Mouse (Mus musculus) left cerebral cortex, postnatal 25 days (tissue): ENCODE measurements around the gene Wnk3. TPM values are rescaled to one million over a fixed set of nuclear protein-coding genes. Genes with fewer than 3 reads are reported as not detected.
"Not testable (repeated sequence)": the region's sequence is repeated elsewhere in the genome, so short reads cannot be mapped to it uniquely, and the experiment has no call there.

ENCODE experiments used
- DNase-seq, 2 experiments: peaks; one replicate each; pipeline ENCODE4 v3.0.0; 2022; ENCODE audit warnings: low spot score in 2 of 2, mixed read lengths in 1 of 2
- intact Hi-C: fragments of 180-260 bp; cut with DNase I; formaldehyde crosslinking; loops from one replicate; pipeline ENCODE4 v1.15.1; 2025
- total RNA-seq, 2 experiments: library from RNA; stranded (reverse); gene quantifications; 2 replicates each; pipeline ENCODE4 v1.2.3; 2021

The Wnk3 gene
- 10 to 100 TPM; 40.2 to 44.3 TPM for total RNA-seq

- no peak for DNase-seq
- intact Hi-C loops = no loop called here
Observed at GRCm38 (mm10) chrX:151197778-151198177, at the start of gene Wnk3. TSS of gene Wnk3 (plus strand) at chrX:151198078.

GRCm38 (mm10) chrX:151158414-151158813, 39.5 kb upstream of the Wnk3 start:
- intact Hi-C loops = no loop called here
- DNase-seq = no peak

- DNase-seq = peak; percentile 65 to 66
- intact Hi-C loops = loop anchor here (1.0 kb wide), 1 partner anchor 176 kb away; the partner anchor contains the start of gene Fam120c
Observed at GRCm38 (mm10) chrX:151168438-151169131, 29.3 kb upstream of the Wnk3 start.

- peak; percentile 59 to 76 for DNase-seq
- intact Hi-C loops = loop anchor here (1.0 kb wide), 1 partner anchor 175 kb away; the partner anchor contains the start of gene Fam120c
Observed at GRCm38 (mm10) chrX:151169261-151169961, 28.5 kb upstream of the Wnk3 start.

GRCm38 (mm10) chrX:151173134-151173533, 24.7 kb upstream of the Wnk3 start:
- intact Hi-C loops = loop anchor here (10.0 kb wide), 1 partner anchor 58 kb away; no protein-coding TSS in a partner anchor
- DNase-seq = not testable (repeated sequence)

- intact Hi-C loops = no loop called here
- DNase-seq = no peak
Observed at GRCm38 (mm10) chrX:151298329-151298728, 100.5 kb downstream of the Wnk3 start.

GRCm38 (mm10) chrX:151313732-151314131, 115.9 kb downstream of the Wnk3 start:
- intact Hi-C loops = no loop called here
- no peak for DNase-seq

- intact Hi-C loops = no loop called here
- DNase-seq = no peak
Observed at GRCm38 (mm10) chrX:151333615-151334014, 135.7 kb downstream of the Wnk3 start.

- DNase-seq = no peak
- intact Hi-C loops = no loop called here
Observed at GRCm38 (mm10) chrX:151337804-151338203, 139.9 kb downstream of the Wnk3 start.

GRCm38 (mm10) chrX:151343761-151344500, 146.1 kb downstream of the Wnk3 start, which contains the start of gene Fam120c:
TSS of gene Fam120c (plus strand) at chrX:151344175.
- DNase-seq = peak; percentile 79 to 86
- intact Hi-C loops = loop anchor here (1.0 to 10.0 kb wide), 3 partner anchors 175 to 689 kb away; partner anchors contain the start of gene Tro

GRCm38 (mm10) chrX:151344501-151344984, 146.7 kb downstream of the Wnk3 start:
- intact Hi-C loops = loop anchor here (1.0 to 10.0 kb wide), 3 partner anchors 175 to 690 kb away; partner anchors contain the start of gene Tro
- peak; percentile 21 to 52 for DNase-seq

GRCm38 (mm10) chrX:151345333-151346125, 147.7 kb downstream of the Wnk3 start:
- DNase-seq = peak in 1 of 2 experiments; percentile 17

GRCm38 (mm10) chrX:151347278-151347677, 149.4 kb downstream of the Wnk3 start:
- intact Hi-C loops = loop anchor here (10.0 kb wide), 1 partner anchor 692 kb away; the partner anchor contains the start of gene Tro

More at GRCm38 (mm10) chrX:151345333-151346125, 147.7 kb downstream of the Wnk3 start:
- intact Hi-C loops = loop anchor here (10.0 kb wide), 1 partner anchor 691 kb away; the partner anchor contains the start of gene Tro

GRCm38 (mm10) chrX:151349322-151349721, 151.4 kb downstream of the Wnk3 start:
- DNase-seq = peak in 1 of 2 experiments; percentile 49
- intact Hi-C loops = loop anchor here (10.0 kb wide), 1 partner anchor 695 kb away; the partner anchor contains the start of gene Tro

More at GRCm38 (mm10) chrX:151347278-151347677, 149.4 kb downstream of the Wnk3 start:
- DNase-seq = no peak

Other genes with a start within 250 kb of the Wnk3 start
- gene Gnl3l, start 180.8 kb upstream of the Wnk3 start, total RNA-seq = 100 to 1,000 TPM; 212 to 213 TPM
- gene Fgd1, start 151.9 kb upstream of the Wnk3 start, total RNA-seq = 10 to 100 TPM; 18.0 to 20.4 TPM
- gene Tsr2, start 101.5 kb upstream of the Wnk3 start, total RNA-seq = 10 to 100 TPM; 70.1 to 80.7 TPM
- 10 to 100 TPM; 41.3 to 44.4 TPM for gene Fam120c, start 146.1 kb downstream of the Wnk3 start, total RNA-seq